Mouse (Mus musculus) heart, adult 8-10 months (tissue): ENCODE results near the gene Mmp23. TPM values are rescaled to one million over a fixed set of nuclear protein-coding genes. Genes with fewer than 3 reads are reported as not detected.
"Not testable (repeated sequence)": the region's sequence is repeated elsewhere in the genome, so short reads cannot be mapped to it uniquely, and the experiment has no call there.

Experiments
- DNase-seq: peaks from one replicate; pipeline ENCODE4 v3.0.0; 2022; ENCODE audit warnings: low spot score
- total RNA-seq, 4 experiments: library from RNA; stranded (reverse); gene quantifications; 2 replicates each; pipeline ENCODE4 v1.2.4; 2022

The Mmp23 gene
- total RNA-seq, result 1 to 10 TPM; 6.7 to 9.0 (median 7.4) TPM

GRCm38 (mm10) chr4:155653086-155653450 lies at the start of gene Mmp23:
Mmp23 (minus strand) TSS chr4:155653384.
- DNase-seq, result peak; percentile 36

GRCm38 (mm10) chr4:155700425-155700824 lies 47.2 kb upstream of the Mmp23 start:
- DNase-seq, result no peak

GRCm38 (mm10) chr4:155696261-155697255 lies 43.4 kb upstream of the Mmp23 start:
- DNase-seq, result no peak

GRCm38 (mm10) chr4:155695531-155696062 lies 42.4 kb upstream of the Mmp23 start:
- DNase-seq, result no peak

- no peak for DNase-seq
Measured at GRCm38 (mm10) chr4:155694482-155695401, 41.6 kb upstream of the Mmp23 start.

GRCm38 (mm10) chr4:155694111-155694481 lies 40.9 kb upstream of the Mmp23 start, which contains the start of gene Fndc10:
Fndc10 (plus strand) TSS chr4:155694342.
- peak; percentile 50 for DNase-seq

GRCm38 (mm10) chr4:155692421-155692820 lies 39.2 kb upstream of the Mmp23 start:
- DNase-seq, result no peak

- no peak for DNase-seq
Measured at GRCm38 (mm10) chr4:155690571-155691375, 37.6 kb upstream of the Mmp23 start.

GRCm38 (mm10) chr4:155687764-155688163 lies 34.6 kb upstream of the Mmp23 start:
- not testable (repeated sequence) for DNase-seq

- DNase-seq, result not testable (repeated sequence)
Measured at GRCm38 (mm10) chr4:155683670-155684277, 30.6 kb upstream of the Mmp23 start.

GRCm38 (mm10) chr4:155675991-155676390 lies 22.8 kb upstream of the Mmp23 start:
- DNase-seq, result no peak

GRCm38 (mm10) chr4:155672082-155672481 lies 18.9 kb upstream of the Mmp23 start:
- no peak for DNase-seq

GRCm38 (mm10) chr4:155670236-155670635 lies 17.1 kb upstream of the Mmp23 start:
- DNase-seq, result not testable (repeated sequence)

- no peak for DNase-seq
Measured at GRCm38 (mm10) chr4:155669598-155670075, 16.5 kb upstream of the Mmp23 start.

- DNase-seq, result peak; percentile 96
Measured at GRCm38 (mm10) chr4:155668689-155669597, 15.8 kb upstream of the Mmp23 start, which contains the start of gene Mib2. Mib2 (minus strand) TSS chr4:155669198.

- DNase-seq, result no peak
Measured at GRCm38 (mm10) chr4:155666903-155667302, 13.7 kb upstream of the Mmp23 start.

- no peak for DNase-seq
Measured at GRCm38 (mm10) chr4:155660641-155661040, 7.5 kb upstream of the Mmp23 start.

- no peak for DNase-seq
Measured at GRCm38 (mm10) chr4:155658961-155659360, 5.8 kb upstream of the Mmp23 start.

GRCm38 (mm10) chr4:155656214-155656751 lies 3.1 kb upstream of the Mmp23 start:
- no peak for DNase-seq
